Mouse (Mus musculus): ENCODE results near the gene Carmil1. TPM values are rescaled to one million over a fixed set of nuclear protein-coding genes. Genes with fewer than 3 reads are reported as not detected.

The Carmil1 gene
- total RNA-seq, 1 experiment from 2014 or later, result 5.6 TPM

- no peak for ATAC-seq (replicated peaks in 1 of 2; ENCODE audit: insufficient read depth in 1 of 2, low FRiP score in 2 of 2, low TSS enrichment in 1 of 2, low read depth in 1 of 2, poor library complexity in 2 of 2, severe bottlenecking in 2 of 2)
Observed at GRCm38 (mm10) chr13:24135282-24136230, 145.0 kb downstream of the Carmil1 start.

- ATAC-seq (replicated peaks in 1 of 2; ENCODE audit: insufficient read depth in 1 of 2, low FRiP score in 2 of 2, low TSS enrichment in 1 of 2, low read depth in 1 of 2, poor library complexity in 2 of 2, severe bottlenecking in 2 of 2), result no peak
Observed at GRCm38 (mm10) chr13:24132866-24133265, 147.7 kb downstream of the Carmil1 start.

GRCm38 (mm10) chr13:24131319-24131718 is 149.3 kb downstream of the Carmil1 start:
- no peak for ATAC-seq (replicated peaks in 1 of 2; ENCODE audit: insufficient read depth in 1 of 2, low FRiP score in 2 of 2, low TSS enrichment in 1 of 2, low read depth in 1 of 2, poor library complexity in 2 of 2, severe bottlenecking in 2 of 2)

- no peak for ATAC-seq (replicated peaks in 1 of 2; ENCODE audit: insufficient read depth in 1 of 2, low FRiP score in 2 of 2, low TSS enrichment in 1 of 2, low read depth in 1 of 2, poor library complexity in 2 of 2, severe bottlenecking in 2 of 2)
Observed at GRCm38 (mm10) chr13:24130741-24131140, 149.9 kb downstream of the Carmil1 start.

GRCm38 (mm10) chr13:24128731-24129130 is 151.9 kb downstream of the Carmil1 start:
- ATAC-seq (replicated peaks in 1 of 2; ENCODE audit: insufficient read depth in 1 of 2, low FRiP score in 2 of 2, low TSS enrichment in 1 of 2, low read depth in 1 of 2, poor library complexity in 2 of 2, severe bottlenecking in 2 of 2), result no peak

- ATAC-seq (replicated peaks in 1 of 2; ENCODE audit: insufficient read depth in 1 of 2, low FRiP score in 2 of 2, low TSS enrichment in 1 of 2, low read depth in 1 of 2, poor library complexity in 2 of 2, severe bottlenecking in 2 of 2), result no peak
Observed at GRCm38 (mm10) chr13:24125865-24126264, 154.7 kb downstream of the Carmil1 start.

- no peak for ATAC-seq (replicated peaks in 1 of 2; ENCODE audit: insufficient read depth in 1 of 2, low FRiP score in 2 of 2, low TSS enrichment in 1 of 2, low read depth in 1 of 2, poor library complexity in 2 of 2, severe bottlenecking in 2 of 2)
Observed at GRCm38 (mm10) chr13:24117181-24117812, 163.3 kb downstream of the Carmil1 start.

- ATAC-seq (replicated peaks in 1 of 2; ENCODE audit: insufficient read depth in 1 of 2, low FRiP score in 2 of 2, low TSS enrichment in 1 of 2, low read depth in 1 of 2, poor library complexity in 2 of 2, severe bottlenecking in 2 of 2), result peak in 1 of 2 experiments; percentile 42; a peak in 1 of 4 replicates
Observed at GRCm38 (mm10) chr13:24112689-24113348, 167.8 kb downstream of the Carmil1 start.

- no peak for ATAC-seq (replicated peaks in 1 of 2; ENCODE audit: insufficient read depth in 1 of 2, low FRiP score in 2 of 2, low TSS enrichment in 1 of 2, low read depth in 1 of 2, poor library complexity in 2 of 2, severe bottlenecking in 2 of 2)
Observed at GRCm38 (mm10) chr13:24110329-24110728, 170.3 kb downstream of the Carmil1 start.

- ATAC-seq (replicated peaks in 1 of 2; ENCODE audit: insufficient read depth in 1 of 2, low FRiP score in 2 of 2, low TSS enrichment in 1 of 2, low read depth in 1 of 2, poor library complexity in 2 of 2, severe bottlenecking in 2 of 2), result no peak
Observed at GRCm38 (mm10) chr13:24108282-24108681, 172.3 kb downstream of the Carmil1 start.

- ATAC-seq (replicated peaks in 1 of 2; ENCODE audit: insufficient read depth in 1 of 2, low FRiP score in 2 of 2, low TSS enrichment in 1 of 2, low read depth in 1 of 2, poor library complexity in 2 of 2, severe bottlenecking in 2 of 2), result no peak
Observed at GRCm38 (mm10) chr13:24107058-24107457, 173.5 kb downstream of the Carmil1 start.

- no peak for ATAC-seq (replicated peaks in 1 of 2; ENCODE audit: insufficient read depth in 1 of 2, low FRiP score in 2 of 2, low TSS enrichment in 1 of 2, low read depth in 1 of 2, poor library complexity in 2 of 2, severe bottlenecking in 2 of 2)
Observed at GRCm38 (mm10) chr13:24105838-24106237, 174.8 kb downstream of the Carmil1 start.

GRCm38 (mm10) chr13:24105340-24105669 is 175.3 kb downstream of the Carmil1 start:
- ATAC-seq (replicated peaks in 1 of 2; ENCODE audit: insufficient read depth in 1 of 2, low FRiP score in 2 of 2, low TSS enrichment in 1 of 2, low read depth in 1 of 2, poor library complexity in 2 of 2, severe bottlenecking in 2 of 2), result no peak

GRCm38 (mm10) chr13:24104611-24105339 is 175.8 kb downstream of the Carmil1 start:
- peak in 1 of 2 experiments; percentile 22; a peak in 1 of 4 replicates for ATAC-seq (replicated peaks in 1 of 2; ENCODE audit: insufficient read depth in 1 of 2, low FRiP score in 2 of 2, low TSS enrichment in 1 of 2, low read depth in 1 of 2, poor library complexity in 2 of 2, severe bottlenecking in 2 of 2)

GRCm38 (mm10) chr13:24104016-24104415 is 176.6 kb downstream of the Carmil1 start:
- peak; percentile 53 to 56 for ATAC-seq (replicated peaks in 1 of 2; ENCODE audit: insufficient read depth in 1 of 2, low FRiP score in 2 of 2, low TSS enrichment in 1 of 2, low read depth in 1 of 2, poor library complexity in 2 of 2, severe bottlenecking in 2 of 2)

- ATAC-seq (replicated peaks in 1 of 2; ENCODE audit: insufficient read depth in 1 of 2, low FRiP score in 2 of 2, low TSS enrichment in 1 of 2, low read depth in 1 of 2, poor library complexity in 2 of 2, severe bottlenecking in 2 of 2), result no peak; a peak in 1 of 4 replicates
Observed at GRCm38 (mm10) chr13:24103152-24103551, 177.4 kb downstream of the Carmil1 start.

- ATAC-seq (replicated peaks in 1 of 2; ENCODE audit: insufficient read depth in 1 of 2, low FRiP score in 2 of 2, low TSS enrichment in 1 of 2, low read depth in 1 of 2, poor library complexity in 2 of 2, severe bottlenecking in 2 of 2), result no peak
Observed at GRCm38 (mm10) chr13:24102256-24102655, 178.3 kb downstream of the Carmil1 start.
